Comparison of ENCODE assay signal across 11 mouse cellular contexts in the genomic region with DNA sequence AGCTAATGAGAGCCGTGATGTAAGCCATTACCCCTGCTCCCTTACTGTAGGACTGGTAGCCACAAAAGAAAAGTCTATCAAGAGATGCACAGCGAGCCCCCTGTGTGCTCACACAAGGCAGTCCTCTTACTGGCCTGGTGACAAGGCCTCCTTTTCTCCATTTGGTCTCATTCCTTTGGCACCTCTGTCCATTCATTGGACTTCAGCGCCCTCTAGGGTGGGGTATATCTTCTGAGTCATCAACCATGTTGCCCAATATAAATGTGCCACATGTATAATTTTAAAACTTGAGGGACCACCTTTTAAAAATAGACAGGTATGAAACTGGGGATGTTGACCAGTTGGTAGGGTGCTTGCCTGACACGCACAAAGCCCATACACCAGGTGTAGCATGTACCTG. TPM values are rescaled to one million over a fixed set of nuclear protein-coding genes. Genes with fewer than 3 reads are reported as not detected.
A peak's percentile ranks its signal among the peaks of the same experiment; 100 is the strongest.
DNase-seq lines count a peak whose midpoint lies in the region; ATAC-seq and TF ChIP-seq lines count a peak whose summit lies in the region.
"Had no signal": no experiment of that assay in that cellular context is flagged by ENCODE, and none has a peak within 500 bp of the region (broad histone marks: within the 10 kb centered on the region; RNA-seq: fewer than 3 reads in every experiment).

No protein-coding gene starts in this region.

- no peak overlapping the region for H3K27ac ChIP-seq in kidney, embryonic 14.5 days (ENCODE audit: low read depth, low read length)
- no peak overlapping the region for H3K27ac ChIP-seq in bone marrow macrophage, adult 2 months (ENCODE audit: insufficient read depth, low read depth, low read length)
- H3K27ac ChIP-seq: neural tube, embryonic 13.5 days had no signal

- 0 out of 2 replicates have a peak, but pooled peaks have one; percentile 16 for TF ChIP-seq CTCF in bone marrow macrophage, adult 2 months (IDR thresholded peaks at IDR 0.05; ENCODE audit: low read depth, low read length)

- no peaks in the 10 kb centered on the region for H3K36me3 ChIP-seq in kidney, embryonic 14.5 days (ENCODE audit: control insufficient read depth, insufficient read depth, low read length)
- H3K36me3 ChIP-seq: neural tube, embryonic 13.5 days had no signal

- H3K9ac ChIP-seq in kidney, embryonic 14.5 days (ENCODE audit: low read depth, low read length), result no peak overlapping the region
- H3K9ac ChIP-seq: neural tube, embryonic 13.5 days had no signal

- no peak overlapping the region for H3K4me2 ChIP-seq in kidney, embryonic 14.5 days (replicated peaks; ENCODE audit: low read depth, low read length)
- H3K4me2 ChIP-seq: neural tube, embryonic 13.5 days had no signal

- peaks cover 2% of the 10 kb centered on the region; the same call in 1 of the 2 replicates for H3K27me3 ChIP-seq in kidney, embryonic 14.5 days (ENCODE audit: control insufficient read depth, insufficient read depth, low read length)

- WGBS in kidney, embryonic 14.5 days, result 51% methylated on average over 4 of the region's 4 CpGs

- H3K4me1 ChIP-seq in kidney, embryonic 14.5 days (ENCODE audit: control insufficient read depth, insufficient read depth, low read length), result no peaks in the 10 kb centered on the region
- no peaks in the 10 kb centered on the region for H3K4me1 ChIP-seq in bone marrow macrophage, adult 2 months (ENCODE audit: control insufficient read depth, insufficient read depth, low read length)
- H3K4me1 ChIP-seq: neural tube, embryonic 13.5 days had no signal

- no peak overlapping the region for H3K4me3 ChIP-seq in kidney, embryonic 14.5 days (ENCODE audit: low read length)
- H3K4me3 ChIP-seq in bone marrow macrophage, adult 2 months (ENCODE audit: insufficient read depth, low read length), result no peak overlapping the region
- H3K4me3 ChIP-seq: neural tube, embryonic 13.5 days had no signal

- TF ChIP-seq POLR2A in bone marrow macrophage, adult 2 months (IDR thresholded peaks at IDR 0.05; ENCODE audit: borderline replicate concordance, low read depth, low read length), result no peak

- H3K9me3 ChIP-seq in kidney, embryonic 14.5 days (ENCODE audit: control insufficient read depth, low read length), result no peaks in the 10 kb centered on the region
- H3K9me3 ChIP-seq: neural tube, embryonic 13.5 days had no signal

- peak; percentile 54 to 67 for DNase-seq in cerebellum, postnatal 10 days
- DNase-seq in cerebellum, adult 9-11 months, result no peak
- DNase-seq in kidney, postnatal 14 days, result peak; percentile 44
- DNase-seq in 416B (ENCODE audit: low read depth), result peak; percentile 85
- DNase-seq in right cerebral cortex, postnatal 4 days, result no peak
- no peak for DNase-seq in heart, postnatal 4 days
- DNase-seq: gastrocnemius, postnatal 36 days had no signal

- no peak for ATAC-seq in kidney, embryonic 14.5 days (ENCODE audit: low FRiP score, low TSS enrichment)
- ATAC-seq: CD4-positive, CD25-positive, alpha-beta regulatory T cell, adult 4 months had no signal

RNA-seq across cellular contexts. Expression of a gene that starts 13.2 kb away (rescaled TPM):
- 1.1 and 2.0 TPM in 2 replicates for polyA plus RNA-seq in kidney, embryonic 14.5 days (2014; fragmentation: Nextera tagmentation; extraction: Ambion mirVana)
- polyA plus RNA-seq in bone marrow macrophage, adult 2 months (2012; ENCODE audit: insufficient read depth, insufficient read length, missing spikeins), result 2.0 and 3.2 TPM in 2 replicates
- total RNA-seq in heart, postnatal 4 days (2021), result under 1 TPM; 0.50 to 0.69 TPM
- polyA plus RNA-seq: CD4-positive, CD25-positive, alpha-beta regulatory T cell, adult 4 months had no signal

Comparison
In these comparisons a context has a peak if more than half of its experiments do, and no peak if none do; other contexts are left out.
1. DNase-seq: peak in cerebellum, postnatal 10 days (2 of 2), kidney, postnatal 14 days (single experiment) and 416B (single experiment); none in cerebellum, adult 9-11 months (single experiment), right cerebral cortex, postnatal 4 days (single experiment) and heart, postnatal 4 days (single experiment).